Mouse (Mus musculus): ENCODE results near the gene Got1. TPM values are rescaled to one million over a fixed set of nuclear protein-coding genes. Genes with fewer than 3 reads are reported as not detected.
A peak's percentile ranks its signal among the peaks of the same experiment; 100 is the strongest.
"Not testable (repeated sequence)": the region's sequence is repeated elsewhere in the genome, so short reads cannot be mapped to it uniquely, and the experiment has no call there.

The Got1 gene
- polyA plus RNA-seq, 3 experiments from 2014 or later: 33.0 to 47.8 (median 40.0) TPM

DNA sequence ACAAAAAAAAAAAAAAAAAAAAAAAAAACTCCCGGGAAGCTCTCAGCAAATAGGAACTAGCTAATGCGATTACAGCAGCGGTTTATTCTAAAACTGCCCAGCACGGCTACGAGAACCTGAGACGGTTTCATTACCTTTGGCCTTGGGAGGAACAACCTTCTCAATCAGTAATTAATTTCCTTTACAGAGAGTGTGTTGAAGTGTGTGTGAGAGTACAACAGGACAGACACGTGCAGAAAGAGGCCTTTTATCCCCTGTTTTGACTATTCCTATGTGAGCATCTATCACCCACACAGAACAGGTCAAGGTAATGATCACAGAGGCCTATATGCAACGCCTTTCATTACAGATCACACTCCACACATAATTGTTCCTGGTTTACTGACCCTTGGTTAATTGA, 3.0 kb downstream of the Got1 start:
- ATAC-seq: no peak

DNA sequence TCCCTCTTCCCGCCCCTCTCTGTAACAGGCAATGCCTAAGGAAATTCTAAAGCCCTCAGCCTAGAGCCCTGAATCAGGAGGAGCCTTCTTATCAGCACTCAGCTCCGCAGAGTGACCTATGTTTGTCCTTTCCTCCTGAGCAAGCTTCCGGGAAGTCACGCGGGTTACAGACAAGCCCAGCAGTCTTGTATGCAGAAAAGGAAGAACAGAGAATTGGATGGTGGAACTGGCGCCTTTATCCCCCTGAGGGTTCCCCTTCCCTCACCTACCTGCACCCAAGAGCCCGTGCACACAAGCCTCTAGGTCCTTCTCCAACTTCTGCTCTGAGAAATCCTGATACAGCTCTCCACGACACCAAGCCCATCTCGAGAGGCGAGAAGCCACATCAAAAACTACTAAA, 4.0 kb downstream of the Got1 start:
- no peak for ATAC-seq

DNA sequence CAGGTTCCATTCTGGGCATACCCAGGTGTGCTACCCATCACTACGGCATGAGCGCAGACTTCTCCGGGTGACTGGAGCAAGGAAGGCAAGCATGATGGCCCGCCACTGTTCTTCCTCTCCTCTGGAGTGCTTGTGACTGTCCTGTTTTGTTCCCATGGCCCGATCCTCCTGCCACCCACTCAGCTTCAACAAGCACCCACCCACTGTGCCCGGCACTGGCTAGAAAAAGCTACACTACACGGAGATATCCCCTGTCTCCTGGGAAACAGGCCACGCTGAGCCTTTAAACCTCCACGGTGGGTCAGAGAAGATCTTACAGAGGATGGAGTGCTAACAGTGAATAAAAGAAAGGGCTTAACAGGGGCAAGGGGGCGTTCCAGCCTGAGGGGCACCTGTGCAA, 5.2 kb downstream of the Got1 start:
- ATAC-seq: no peak

DNA sequence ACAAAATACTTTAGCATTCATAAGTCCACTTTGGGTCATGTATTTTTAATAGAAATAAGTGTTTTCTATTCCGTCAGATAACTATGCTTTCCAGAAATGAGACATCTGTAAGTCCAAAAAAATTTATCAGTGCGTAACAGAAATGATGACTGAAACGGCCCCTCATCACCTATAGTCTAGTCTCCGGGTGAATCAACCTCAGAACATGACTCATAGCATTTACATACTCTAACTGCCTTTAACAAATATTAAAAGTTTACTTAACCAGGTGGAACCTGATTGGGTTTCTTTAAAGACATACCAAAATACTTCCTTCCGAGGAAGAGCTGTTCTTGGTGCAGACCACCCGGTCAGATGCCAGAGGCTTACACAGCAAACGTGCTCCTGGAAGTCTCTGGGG, 6.1 kb downstream of the Got1 start:
- ATAC-seq: no peak

DNA sequence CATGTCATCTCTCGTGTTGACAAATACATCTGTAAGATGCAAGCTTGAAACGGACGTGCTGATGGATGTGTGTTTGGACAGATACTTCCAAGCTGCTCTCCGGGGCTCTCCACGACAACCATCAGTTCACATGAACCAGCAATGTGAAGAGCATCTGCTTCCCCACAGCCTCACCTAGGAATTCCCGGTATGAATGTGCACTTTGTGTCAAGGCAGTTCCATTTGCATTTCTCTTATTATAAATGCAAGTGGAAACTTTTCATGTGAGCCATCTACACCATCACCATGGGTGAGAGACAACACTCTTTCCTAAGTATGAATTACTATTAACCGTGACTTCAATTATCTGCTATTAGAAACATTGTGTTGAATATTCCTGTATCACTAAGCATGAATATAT, 6.6 kb downstream of the Got1 start:
- no peak for ATAC-seq

DNA sequence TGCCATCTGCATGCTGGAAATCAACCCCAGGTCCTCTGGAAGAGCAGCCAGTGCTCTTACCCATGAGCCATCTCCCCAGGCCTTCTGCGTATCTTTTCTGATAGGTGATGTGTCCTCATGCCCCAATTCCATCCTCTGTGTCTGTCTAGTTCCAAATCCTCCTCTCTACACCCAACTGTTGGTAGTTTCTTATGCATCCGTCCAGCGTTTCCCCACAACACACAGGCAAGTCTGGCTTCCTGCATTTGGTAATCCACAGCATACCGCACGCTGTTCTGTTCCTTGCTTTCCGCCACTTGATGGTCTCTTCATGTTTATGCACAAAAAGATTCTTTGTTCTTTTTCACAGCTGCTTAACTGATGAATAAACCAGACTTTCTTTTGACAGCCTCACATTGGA, 7.1 kb downstream of the Got1 start:
- ATAC-seq: no peak

DNA sequence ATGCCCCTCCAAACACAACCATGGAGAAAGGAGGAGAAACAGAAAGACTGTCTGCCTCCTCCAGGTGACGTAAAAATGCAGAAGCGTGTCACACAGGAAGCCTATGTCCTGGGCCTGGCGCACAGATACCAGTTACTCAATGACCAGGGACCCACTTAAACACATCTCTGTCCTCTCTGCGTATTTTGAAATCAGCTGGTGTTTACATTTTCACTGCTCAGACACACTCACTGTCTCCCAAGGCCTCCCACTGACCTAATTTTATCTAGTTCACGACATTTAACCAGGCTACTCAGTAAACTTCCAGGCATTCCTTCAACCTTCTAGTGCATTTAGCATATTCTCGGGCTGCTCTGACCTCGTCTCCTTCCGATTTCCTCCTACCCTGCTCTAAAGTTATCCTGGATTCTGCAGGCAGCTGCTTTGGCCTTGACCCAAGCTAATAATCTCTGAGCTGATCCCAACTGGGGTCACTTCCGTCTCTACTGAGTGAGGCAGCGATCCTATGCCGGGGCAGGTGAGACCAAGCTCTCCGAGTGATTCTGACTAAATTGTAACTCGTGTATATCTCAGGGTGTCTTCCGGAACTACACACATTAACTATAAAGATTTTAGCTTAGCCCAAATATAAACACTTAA, 7.9 kb downstream of the Got1 start:
- no peak for ATAC-seq

DNA sequence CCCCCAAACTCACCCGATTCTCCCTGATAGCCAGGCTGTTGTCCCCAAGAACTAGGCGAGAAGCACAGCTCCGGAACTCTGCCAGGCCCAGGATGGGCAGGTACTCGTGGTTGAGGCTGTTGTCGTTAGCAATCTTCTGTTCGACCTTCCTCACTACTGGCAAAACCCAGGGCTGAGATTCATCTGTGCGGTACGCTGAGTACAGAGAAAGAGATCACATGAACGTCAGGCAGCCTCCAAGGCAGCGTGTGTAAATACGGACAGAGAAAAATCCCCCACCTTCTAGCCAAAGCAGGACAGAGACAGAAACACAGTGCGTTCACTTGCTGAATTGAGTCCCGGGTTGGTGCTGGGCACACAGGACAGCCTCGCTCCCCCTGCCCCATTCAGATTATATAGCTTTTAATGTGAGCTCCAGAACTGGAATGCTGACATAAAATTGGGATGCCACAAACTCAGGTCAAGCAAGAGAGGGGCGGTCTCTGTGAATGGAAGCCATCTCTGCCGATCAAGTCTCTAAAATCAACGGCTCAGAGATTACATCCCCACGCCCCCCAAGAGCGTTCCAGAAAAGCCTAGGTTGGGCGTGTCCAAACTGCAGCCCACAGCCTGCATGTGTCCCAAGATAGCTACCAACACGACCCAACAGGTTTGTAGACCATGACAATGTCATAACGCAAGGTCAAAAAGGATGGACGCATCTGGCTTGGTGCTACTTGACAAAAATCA, 8.6 kb downstream of the Got1 start:
- no peak for ATAC-seq

DNA sequence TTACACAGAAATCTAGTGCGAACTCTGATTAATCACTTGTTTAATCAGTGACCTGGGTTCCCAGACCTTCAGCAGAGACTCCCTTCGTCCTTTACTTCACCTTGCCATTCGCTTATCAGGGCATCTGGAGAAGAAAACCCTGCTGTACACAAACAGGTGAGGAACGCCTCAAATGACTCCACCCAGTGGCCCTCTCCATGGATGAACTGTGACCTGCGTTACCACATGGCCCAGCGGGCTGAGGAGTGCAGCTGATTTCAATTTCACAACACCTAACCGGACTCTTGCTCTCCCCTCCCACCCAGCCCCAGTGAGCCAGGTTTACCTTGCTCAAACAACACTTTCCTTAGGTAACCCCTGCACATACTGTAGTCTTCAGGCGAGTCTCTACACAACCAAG, 10.5 kb downstream of the Got1 start:
- no peak for ATAC-seq

DNA sequence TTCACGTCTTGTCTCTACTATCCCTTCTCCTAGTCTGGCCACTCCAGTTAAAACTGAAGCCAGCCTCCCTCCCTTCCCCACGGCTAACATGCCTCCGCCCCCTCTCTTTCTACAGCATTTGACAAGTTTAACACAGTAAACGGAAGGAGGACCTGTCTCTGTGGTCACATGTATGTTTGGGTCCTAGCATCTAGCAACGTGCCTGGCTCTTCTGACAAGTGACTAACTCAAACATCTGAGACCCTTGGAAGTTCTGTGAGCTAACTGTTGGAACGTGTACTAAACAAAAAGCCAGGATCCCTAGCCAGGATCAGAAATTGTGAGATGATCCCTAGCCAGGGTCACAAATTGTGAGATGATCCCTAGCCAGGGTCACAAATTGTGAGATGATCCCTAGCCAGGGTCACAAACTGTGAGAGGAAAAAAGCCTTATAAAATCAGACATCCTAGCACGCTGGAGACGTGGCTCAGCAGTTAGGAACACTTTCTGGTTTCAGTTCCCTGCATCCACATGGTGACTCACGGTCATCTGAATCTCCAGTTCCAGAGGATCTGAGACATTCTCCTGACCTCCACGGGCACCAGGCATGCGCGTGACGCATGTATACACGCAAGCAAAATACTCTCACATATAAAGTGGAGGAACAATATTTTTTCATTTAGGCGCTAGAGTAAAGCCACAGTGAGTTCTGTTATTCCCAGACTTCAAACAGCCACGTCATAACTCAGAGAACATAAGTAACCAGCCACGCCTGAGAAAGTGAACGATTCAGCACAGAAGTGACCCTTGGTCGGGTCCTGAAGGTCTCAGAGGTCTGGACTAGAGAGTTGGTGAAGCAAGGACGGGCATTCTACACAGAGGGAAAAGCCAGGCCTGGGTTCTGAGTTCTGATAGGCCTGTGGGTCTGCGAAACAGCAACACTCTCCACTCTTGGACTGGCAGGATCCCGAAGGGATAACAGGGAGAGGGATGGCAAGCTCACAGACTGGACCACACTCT, 12.5 kb downstream of the Got1 start:
- no peak for ATAC-seq

DNA sequence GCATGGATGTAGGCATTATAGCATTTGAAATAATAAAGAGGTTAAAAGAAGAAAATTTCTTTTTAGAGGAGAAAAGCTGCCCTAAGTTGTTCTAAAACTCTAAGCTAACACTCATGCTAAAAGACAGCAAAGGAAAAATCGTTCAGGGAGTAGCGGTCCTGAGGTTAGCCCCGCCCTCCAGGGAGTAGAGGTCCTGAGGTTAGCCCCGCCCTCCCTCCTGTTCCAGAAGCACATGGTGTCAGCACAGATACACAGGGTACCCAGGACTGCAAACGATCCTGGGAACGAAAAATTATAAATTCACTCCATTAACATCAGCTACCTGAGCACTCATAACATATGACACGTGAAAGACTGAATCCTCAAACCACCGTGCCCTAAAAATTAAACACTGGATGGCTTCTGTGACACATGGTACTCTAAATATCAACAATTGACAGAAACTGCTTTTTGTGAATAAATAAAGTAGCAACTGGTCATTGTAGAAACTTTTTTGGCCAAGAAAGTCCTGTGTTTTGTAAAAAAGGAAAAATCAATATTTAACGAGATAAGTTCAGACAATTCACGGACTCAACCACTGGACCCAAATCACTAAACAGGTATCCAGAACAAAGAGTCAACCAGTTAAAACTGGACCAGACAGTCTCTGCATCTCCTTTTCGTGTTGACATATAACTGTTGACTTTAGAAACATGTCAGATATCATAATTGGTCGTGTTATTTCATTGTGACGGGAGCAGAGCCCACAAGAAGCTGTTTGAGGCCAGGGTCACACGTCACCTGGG, 13.8 kb downstream of the Got1 start:
- no peak for ATAC-seq

DNA sequence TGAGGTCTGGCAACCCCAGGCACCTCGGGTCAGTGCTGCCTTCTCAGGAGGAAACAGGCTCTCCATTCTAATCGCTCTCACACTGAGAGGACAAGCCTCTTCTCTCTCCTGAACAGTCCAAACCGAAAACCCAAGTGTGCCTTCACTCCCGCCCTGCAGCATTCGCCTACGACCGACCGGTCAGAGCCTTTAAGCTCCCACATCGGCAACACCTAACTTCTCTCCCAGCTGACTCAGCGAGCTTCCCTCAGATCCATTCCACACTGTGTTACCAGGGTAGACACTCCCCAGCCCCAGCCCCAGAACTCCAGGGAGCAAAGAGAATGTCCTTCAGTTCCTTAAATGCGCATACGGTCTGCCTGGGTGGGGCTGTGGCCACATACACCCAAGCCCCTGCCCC, 19.0 kb downstream of the Got1 start:
- no peak for ATAC-seq

DNA sequence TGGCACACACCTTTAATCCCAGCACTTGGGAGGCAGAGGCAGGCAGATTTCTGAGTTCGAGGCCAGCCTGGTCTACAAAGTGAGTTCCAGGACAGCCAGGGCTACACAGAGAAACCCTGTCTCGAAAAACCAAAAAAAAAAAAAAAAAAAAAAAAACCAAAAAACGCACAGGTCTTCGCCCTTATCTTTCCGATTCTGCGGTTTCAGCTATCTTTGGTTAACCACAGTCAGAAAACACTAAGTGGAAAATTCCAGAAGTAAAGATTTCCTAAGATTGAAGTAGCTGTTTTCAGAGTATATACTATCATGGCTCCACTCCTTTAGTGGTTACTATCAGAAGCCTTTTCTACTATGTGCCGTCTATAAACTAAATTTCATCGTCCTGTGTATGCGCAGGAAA, 20.8 kb downstream of the Got1 start:
- ATAC-seq: not testable (repeated sequence)

DNA sequence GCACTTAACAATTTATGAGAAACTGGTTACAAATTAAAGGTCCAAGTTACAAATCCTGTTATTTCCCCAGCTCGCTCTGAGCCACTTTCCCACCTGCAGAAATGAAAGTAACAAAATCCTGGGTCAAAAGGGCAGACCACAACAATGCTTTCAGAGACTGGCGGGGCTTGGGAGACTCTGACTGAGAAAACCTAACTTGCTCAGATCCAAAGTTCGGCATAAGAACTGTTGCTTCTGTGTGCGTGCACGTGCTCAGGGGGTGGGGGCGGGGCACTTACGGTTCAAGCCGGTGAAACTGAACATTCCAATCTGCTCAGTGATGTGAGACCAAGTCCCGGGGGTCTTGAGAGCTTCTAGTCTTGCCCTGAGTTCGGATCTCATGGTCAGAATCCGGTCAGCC, 21.8 kb downstream of the Got1 start:
- ATAC-seq: no peak

DNA sequence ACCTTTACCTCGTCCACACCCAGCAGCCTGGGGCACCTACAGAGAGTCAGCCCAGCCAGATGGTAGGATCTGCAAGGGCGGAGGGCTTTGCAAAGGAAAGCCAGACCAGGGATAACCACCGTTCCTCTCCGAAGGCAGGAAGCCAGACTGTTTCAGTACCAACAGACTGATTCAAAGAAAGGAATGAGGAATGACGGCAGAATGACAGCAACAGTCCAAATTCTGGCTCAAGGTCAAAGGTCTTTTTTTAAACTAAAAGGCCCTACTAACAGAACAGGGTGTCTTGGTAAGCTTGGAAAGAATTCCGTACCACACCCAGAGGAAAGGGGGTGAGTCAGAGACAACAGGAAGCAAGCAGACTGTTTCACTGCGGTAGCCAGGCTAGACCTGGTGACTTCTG, 25.5 kb downstream of the Got1 start:
- ATAC-seq: no peak

DNA sequence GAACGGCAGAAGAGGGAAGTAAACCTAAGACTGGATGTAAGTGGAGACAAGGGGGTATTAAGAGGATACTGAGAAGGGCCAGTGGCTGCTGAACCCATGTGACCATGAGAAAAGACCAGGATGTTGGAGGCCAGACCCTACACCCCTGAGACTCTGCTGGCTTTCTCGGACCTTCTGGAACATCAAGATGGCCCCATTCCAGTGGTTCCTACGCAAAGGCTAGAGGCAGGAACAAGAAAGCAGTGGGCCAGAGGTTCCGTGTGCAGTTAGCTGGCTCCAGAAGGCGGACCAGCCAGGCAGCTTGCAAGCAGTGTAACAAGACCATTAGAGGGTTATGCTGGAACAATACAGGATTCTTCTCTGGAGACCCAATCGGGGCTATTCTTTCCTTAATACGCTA, 27.0 kb downstream of the Got1 start:
- ATAC-seq: no peak

DNA sequence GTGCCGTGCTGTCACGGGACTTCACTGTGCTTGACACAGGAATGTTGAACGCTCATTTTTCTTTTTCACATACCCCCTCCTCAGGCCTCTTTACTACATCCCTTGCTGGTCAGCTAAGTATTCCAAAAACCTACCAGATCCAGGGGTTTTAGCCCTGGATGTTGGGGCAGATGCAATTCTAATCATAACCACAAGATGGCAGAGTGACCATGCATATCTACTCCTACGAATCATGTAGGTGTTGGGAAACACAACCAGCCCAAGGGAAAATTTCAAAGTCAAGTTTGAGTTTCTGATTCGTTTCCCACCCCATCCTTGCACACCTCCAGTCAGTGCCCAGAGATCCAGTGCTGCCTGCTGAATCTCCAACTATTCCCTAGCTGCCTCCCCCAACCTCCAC, 28.6 kb downstream of the Got1 start:
- ATAC-seq: peak; percentile 63

DNA sequence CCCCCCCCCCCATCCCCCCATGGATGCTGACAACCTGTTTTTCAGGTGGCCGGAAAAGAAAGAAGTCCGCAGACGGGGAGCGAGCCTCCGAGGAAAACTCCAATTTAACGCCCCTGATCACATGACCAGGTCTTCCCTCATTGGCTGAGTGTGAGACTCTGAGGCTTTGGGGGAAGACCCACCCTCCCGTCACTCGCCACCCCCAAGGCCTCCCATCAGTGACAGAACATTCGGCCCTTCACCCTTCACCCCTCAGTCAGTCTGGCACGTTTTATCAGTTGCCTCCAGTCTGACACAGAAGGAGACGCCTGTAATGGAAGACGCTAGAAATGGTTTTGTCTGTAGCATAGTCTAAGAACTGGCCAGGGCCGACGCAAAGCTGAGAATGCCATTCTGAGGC, 29.5 kb downstream of the Got1 start:
- no peak for ATAC-seq

DNA sequence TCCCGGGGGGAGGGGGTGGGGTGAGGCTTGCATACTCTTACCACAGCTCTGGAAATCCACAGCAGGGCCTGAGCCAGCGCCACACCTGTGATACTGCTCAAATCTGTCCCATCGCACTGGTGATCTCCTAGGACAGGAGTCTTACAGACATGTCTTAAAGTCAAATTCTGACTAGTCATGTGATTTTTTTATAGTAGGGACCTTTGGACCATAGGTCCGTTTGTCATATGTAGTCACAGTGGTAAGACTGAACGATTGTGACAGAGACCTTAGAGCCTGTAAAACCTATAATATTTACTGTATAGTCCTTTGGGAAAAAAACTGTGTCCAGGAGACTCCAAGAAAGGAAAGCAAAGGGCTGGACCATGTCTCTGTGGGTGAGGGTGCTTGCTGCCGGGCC, 30.5 kb downstream of the Got1 start:
- ATAC-seq: no peak

DNA sequence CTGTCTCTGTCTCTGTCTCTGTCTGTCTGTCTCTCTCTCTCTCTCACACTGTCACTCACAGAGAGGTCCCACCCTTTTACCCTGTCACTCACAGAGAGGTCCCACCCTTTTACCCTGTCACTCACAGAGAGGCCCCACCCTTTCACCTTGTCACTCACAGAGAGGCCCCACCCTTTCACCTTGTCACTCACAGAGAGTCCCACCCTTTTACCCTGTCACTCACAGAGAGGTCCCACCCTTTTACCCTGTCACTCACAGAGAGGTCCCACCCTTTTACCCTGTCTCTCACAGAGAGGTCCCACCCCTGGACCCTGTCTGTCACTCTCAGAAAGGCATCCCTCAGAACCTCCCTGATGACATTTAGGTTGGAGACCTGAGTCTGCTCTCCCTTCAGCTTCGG, 31.1 kb downstream of the Got1 start:
- ATAC-seq: not testable (repeated sequence)

DNA sequence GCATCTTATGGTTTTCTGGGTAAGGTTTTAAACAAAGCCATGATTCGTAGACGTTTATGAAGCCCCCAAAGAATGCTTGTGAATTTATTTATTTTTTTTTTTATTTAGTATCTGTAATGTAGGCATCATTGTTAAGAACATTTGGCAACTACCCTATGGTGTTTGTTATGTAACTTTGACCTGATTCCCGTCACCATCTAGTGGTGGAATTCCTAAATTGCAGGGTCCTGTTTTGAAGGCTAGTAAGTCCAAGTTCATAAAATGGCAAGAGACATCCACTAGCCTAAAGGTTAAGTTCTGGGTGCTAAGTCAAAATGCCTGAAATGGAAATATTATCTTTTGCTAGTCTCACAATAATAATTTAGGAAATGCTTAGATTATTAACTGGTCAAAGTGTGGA, 37.0 kb downstream of the Got1 start:
- no peak for ATAC-seq

DNA sequence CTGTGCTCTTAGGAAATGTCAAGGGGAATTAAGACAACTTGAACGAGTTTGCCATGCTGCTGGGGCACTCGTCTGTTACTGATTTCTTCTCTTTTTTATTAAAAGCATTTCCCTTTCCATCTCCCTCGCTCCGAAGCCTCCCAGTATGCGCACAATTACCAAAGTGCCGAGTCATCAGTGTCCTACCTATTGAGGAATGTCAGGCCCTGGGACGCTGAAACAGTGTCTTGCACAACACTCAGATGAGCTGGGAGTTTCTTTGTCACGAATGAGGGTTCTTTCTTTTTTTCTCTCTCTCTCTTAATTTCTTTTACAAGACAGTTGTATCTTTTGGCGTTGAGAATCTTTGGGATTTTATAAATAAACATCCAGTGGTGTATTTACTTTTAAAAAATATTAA, 43.9 kb downstream of the Got1 start:
- no peak for ATAC-seq

DNA sequence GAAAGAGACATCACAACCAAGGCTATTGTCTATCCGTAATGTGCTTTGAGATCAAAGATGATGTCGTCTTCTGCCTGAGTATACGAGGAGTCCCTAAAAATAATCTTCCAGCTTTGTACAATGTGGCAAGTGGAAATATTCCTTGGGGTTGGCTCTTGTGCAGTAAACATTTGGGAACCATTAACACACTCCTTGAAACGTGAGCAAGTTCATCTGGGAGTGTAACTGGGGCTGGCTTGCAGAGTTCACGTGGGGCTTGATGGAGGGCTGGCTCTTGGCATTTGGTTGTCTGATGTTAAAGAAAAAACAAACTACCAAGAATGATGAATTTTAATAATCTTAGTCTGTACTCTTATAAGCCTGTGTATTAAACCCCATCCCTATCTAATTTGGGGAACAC, 45.0 kb downstream of the Got1 start:
- ATAC-seq: no peak
